Mouse (Mus musculus) WW6 (cell line): ENCODE results near the gene Rccd1.

Source experiments
- DNase-seq: peaks from one replicate; pipeline ENCODE4 v3.0.0-alpha.2; 2013; ENCODE audit warnings: low read depth, low spot score

Gene Rccd1

GRCm38 (mm10) chr7:80261372-80261990 lies 62.8 kb downstream of the Rccd1 start:
- DNase-seq, result no peak

GRCm38 (mm10) chr7:80260625-80261371 lies 63.5 kb downstream of the Rccd1 start, which contains the start of gene Ngrn:
Gene Ngrn, plus strand, starts transcription at chr7:80261215.
- peak; percentile 59 for DNase-seq

GRCm38 (mm10) chr7:80257706-80258105 lies 66.5 kb downstream of the Rccd1 start:
- no peak for DNase-seq

GRCm38 (mm10) chr7:80255981-80256380 lies 68.3 kb downstream of the Rccd1 start:
- DNase-seq, result no peak

- DNase-seq, result no peak
Observed at GRCm38 (mm10) chr7:80252886-80253285, 71.4 kb downstream of the Rccd1 start.

GRCm38 (mm10) chr7:80252437-80252836 lies 71.8 kb downstream of the Rccd1 start:
- no peak for DNase-seq

GRCm38 (mm10) chr7:80246859-80247258 lies 77.4 kb downstream of the Rccd1 start:
- DNase-seq, result no peak

- DNase-seq, result peak; percentile 97
Observed at GRCm38 (mm10) chr7:80246148-80246721, 78.0 kb downstream of the Rccd1 start, which contains the start of gene Ttll13. Gene Ttll13, plus strand, starts transcription at chr7:80246376.

- DNase-seq, result no peak
Observed at GRCm38 (mm10) chr7:80244851-80245250, 79.4 kb downstream of the Rccd1 start.
